31 mouse cellular contexts compared by ENCODE assay signal in genomic region chr4:54081411-54081810, GRCm38 (mm10).
"Had no signal": no experiment of that assay in that cellular context is flagged by ENCODE, and none has a peak within 500 bp of the region (broad histone marks: within the 10 kb centered on the region; RNA-seq: fewer than 3 reads in every experiment).

No protein-coding gene starts in this region.

- H3K9ac ChIP-seq: limb, embryonic 12.5 days; limb, embryonic 13.5 days; limb, embryonic 15.5 days; liver, embryonic 12.5 days; liver, embryonic 13.5 days; liver, embryonic 14.5 days; liver, embryonic 15.5 days; liver, postnatal 0 days; lung, embryonic 14.5 days; lung, embryonic 15.5 days; midbrain, embryonic 12.5 days; midbrain, embryonic 13.5 days; neural tube, embryonic 12.5 days had no signal

- H3K27me3 ChIP-seq: limb, embryonic 12.5 days; limb, embryonic 13.5 days; limb, embryonic 15.5 days; liver, embryonic 12.5 days; liver, embryonic 13.5 days; liver, embryonic 15.5 days; lung, embryonic 15.5 days; megakaryocyte, embryonic 14.5 days; midbrain, embryonic 12.5 days; midbrain, embryonic 13.5 days; neural tube, embryonic 12.5 days had no signal

- H3K27ac ChIP-seq: left cerebral cortex, adult 2 months; limb, embryonic 10.5 days; limb, embryonic 12.5 days; limb, embryonic 13.5 days; limb, embryonic 15.5 days; liver, embryonic 12.5 days; liver, embryonic 13.5 days; liver, embryonic 14.5 days; liver, embryonic 15.5 days; lung, embryonic 15.5 days; macrophage; midbrain, embryonic 10.5 days; midbrain, embryonic 12.5 days; midbrain, embryonic 13.5 days; neural tube, embryonic 12.5 days had no signal

- H3K4me3 ChIP-seq: left cerebral cortex, adult 2 months; limb, embryonic 10.5 days; limb, embryonic 12.5 days; limb, embryonic 13.5 days; limb, embryonic 15.5 days; liver, embryonic 12.5 days; liver, embryonic 13.5 days; liver, embryonic 15.5 days; lung, embryonic 15.5 days; megakaryocyte, embryonic 14.5 days; midbrain, embryonic 10.5 days; midbrain, embryonic 12.5 days; midbrain, embryonic 13.5 days; myocyte; neural tube, embryonic 12.5 days had no signal

- H3K9me3 ChIP-seq: limb, embryonic 10.5 days; limb, embryonic 12.5 days; limb, embryonic 13.5 days; limb, embryonic 15.5 days; liver, embryonic 12.5 days; liver, embryonic 13.5 days; liver, embryonic 15.5 days; lung, embryonic 15.5 days; midbrain, embryonic 10.5 days; midbrain, embryonic 12.5 days; midbrain, embryonic 13.5 days; neural tube, embryonic 12.5 days had no signal

- ATAC-seq: liver, embryonic 12.5 days; liver, postnatal 0 days; lung, postnatal 0 days; midbrain, embryonic 13.5 days; midbrain, embryonic 16.5 days had no signal

- H3K36me3 ChIP-seq: limb, embryonic 10.5 days; limb, embryonic 12.5 days; limb, embryonic 13.5 days; limb, embryonic 15.5 days; liver, embryonic 12.5 days; liver, embryonic 13.5 days; liver, embryonic 15.5 days; lung, embryonic 15.5 days; midbrain, embryonic 10.5 days; midbrain, embryonic 12.5 days; midbrain, embryonic 13.5 days; neural tube, embryonic 12.5 days had no signal

- H3K4me2 ChIP-seq: limb, embryonic 12.5 days; limb, embryonic 13.5 days; limb, embryonic 15.5 days; liver, embryonic 11.5 days; liver, embryonic 12.5 days; liver, embryonic 13.5 days; liver, embryonic 15.5 days; lung, embryonic 14.5 days; lung, embryonic 15.5 days; midbrain, embryonic 12.5 days; midbrain, embryonic 13.5 days; neural tube, embryonic 12.5 days had no signal

- H3K4me1 ChIP-seq: limb, embryonic 10.5 days; limb, embryonic 12.5 days; limb, embryonic 13.5 days; limb, embryonic 15.5 days; liver, embryonic 12.5 days; liver, embryonic 13.5 days; liver, embryonic 15.5 days; lung, embryonic 15.5 days; megakaryocyte, embryonic 14.5 days; midbrain, embryonic 10.5 days; midbrain, embryonic 12.5 days; neural tube, embryonic 12.5 days had no signal

- DNase-seq: left cerebral cortex, postnatal 4 days; liver; liver, embryonic 13.5 days; liver, postnatal 0 days; lung, adult 18-20 months; lung, adult 2 months; lung, embryonic 14.5 days; lung, postnatal 10 days; lung, postnatal 14 days; lung, postnatal 36 days; lung, postnatal 4 days; midbrain, embryonic 14.5 days had no signal
